Mouse (Mus musculus) activated CD4-positive, CD25-positive, alpha-beta regulatory T cell, adult 4 months (primary cell): Measurements from ENCODE around the gene Clrn2. TPM values are rescaled to one million over a fixed set of nuclear protein-coding genes. Genes with fewer than 3 reads are reported as not detected.
"Not testable (repeated sequence)": the region's sequence is repeated elsewhere in the genome, so short reads cannot be mapped to it uniquely, and the experiment has no call there.

Experiments
- ATAC-seq: one replicate; pipeline ENCODE4 v1.8.0; 2017
- polyA plus RNA-seq, 2 experiments: library from polyadenylated mRNA; unstranded; fragments of 100-300 nt; shearing (Covaris generic); gene quantifications; one replicate each; pipeline ENCODE4 v1.2.1; 2017

Gene Clrn2
- not detected for polyA plus RNA-seq

DNA sequence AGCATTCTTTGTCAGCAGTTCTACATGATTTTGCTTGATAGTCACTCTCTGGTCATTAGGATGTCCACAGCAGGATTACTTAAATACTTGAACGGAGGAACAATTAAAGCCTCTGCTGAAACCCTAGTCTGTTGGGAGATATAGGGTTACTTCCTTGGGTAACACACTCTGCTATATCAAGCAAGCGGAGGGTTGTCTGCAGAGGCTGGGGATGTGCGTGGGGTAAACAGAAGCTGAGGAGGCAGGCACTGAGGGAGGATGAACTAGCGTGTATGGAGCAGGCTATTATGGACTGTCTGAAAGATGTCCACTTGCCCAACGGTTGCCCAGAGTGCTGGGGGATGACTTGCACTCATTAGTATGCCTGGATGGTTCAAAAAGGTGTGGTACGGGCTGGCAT, at the start of gene Clrn2:
Gene Clrn2 (plus strand): TSS at position 301 of the 400 bp plus-strand sequence.
- ATAC-seq: no peak

DNA sequence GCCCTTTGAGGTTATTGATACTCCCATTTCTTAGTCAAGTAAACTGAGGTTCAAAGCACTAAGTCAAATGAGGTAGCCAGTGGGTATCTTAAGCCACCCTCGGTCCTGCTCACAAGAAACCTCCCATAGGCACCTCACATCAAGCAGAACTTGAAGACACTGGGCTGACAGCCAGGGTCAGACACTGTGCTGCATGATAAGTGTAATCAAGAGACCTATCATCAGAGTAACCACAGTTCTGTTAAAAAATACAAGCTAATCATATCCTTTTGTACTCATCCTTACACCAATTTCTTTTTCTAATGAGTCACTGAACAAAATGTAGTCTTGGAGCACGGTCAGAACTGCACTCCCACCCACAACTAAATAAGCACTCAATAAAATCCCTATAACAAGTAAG, 47.4 kb upstream of the Clrn2 start:
- no peak for ATAC-seq

DNA sequence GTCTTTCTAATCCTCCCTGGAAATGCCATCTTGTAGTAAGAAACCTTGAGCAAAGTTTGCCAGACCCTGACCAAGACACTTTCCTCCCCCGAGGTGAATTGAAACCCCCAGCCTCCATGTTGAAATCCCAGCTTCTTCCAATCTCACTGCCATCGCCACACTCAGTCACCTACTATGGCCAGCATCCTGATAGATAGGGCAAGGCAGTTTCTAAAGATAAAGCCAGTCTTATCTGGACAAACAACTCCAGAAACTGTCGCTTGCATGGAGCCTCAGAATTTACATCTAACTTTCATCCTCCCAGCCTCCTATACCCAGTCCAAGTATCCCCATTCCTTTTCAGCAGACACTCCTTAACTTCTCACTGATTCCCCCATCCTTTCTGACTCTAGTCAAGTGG, 37.1 kb upstream of the Clrn2 start:
- no peak for ATAC-seq

DNA sequence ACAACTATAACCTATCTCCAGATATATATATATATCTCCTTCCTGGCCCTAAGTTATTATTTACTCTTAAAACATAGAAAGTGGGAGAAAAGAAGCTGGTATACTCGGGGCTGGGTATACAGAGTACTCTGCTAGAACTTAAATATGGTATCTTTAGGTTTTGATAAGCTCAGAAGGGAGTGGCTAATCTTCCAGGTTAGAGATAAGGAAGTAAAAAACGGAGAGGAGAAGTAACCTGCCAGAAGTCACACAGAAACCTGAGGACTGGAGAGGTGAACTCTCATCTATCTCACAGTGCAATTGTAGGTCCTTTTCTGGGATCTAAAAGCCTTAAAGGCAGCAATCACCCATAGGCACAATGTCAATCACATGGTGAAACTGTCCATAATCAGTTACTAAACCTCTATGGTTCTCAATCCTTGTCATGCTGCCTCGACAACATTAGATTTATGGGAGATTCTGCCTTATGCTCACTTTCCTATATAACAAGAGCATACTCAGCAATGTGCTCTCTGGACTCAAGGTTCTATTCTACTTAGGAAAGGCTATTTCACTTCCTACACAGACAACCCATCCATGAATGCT, 35.6 kb upstream of the Clrn2 start:
- no peak for ATAC-seq

DNA sequence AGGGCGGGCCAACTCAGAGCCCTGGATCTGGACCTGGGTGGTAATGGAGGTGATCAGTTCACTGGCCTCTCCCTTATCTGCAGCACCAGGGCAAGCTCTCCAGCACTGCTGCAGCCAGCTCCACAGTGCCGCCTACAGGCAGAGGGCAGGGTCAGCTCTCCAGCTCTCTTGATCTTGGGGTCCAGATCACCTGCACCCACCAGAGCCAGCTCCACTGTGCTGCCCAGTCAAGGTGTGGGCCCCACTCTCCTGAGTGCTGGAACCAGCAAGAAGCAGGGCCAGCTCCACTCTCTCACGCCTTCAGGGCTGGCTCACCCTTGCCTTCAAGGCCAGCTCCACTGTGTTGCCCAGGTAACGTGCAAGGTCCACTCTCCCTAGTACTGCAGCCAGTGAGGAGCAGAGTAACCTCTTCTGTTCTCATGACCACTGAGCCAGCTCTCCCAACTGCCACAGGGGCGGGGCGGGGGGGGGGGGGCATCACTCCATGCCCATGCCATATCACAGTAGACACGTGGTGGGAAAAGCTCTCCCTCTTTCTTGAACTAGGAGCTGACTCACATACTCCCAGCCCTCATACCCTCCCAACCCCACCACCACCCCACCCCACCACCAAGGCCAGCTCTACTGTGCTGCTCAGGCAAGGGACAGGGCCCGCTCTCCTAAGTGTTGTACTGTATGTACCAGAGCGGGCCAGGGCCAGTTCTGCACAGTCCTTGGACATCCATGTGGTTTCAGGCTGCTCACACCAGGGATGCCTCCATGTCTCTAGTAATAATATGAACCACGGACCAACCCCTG, 33.5 kb upstream of the Clrn2 start:
- ATAC-seq: no peak

DNA sequence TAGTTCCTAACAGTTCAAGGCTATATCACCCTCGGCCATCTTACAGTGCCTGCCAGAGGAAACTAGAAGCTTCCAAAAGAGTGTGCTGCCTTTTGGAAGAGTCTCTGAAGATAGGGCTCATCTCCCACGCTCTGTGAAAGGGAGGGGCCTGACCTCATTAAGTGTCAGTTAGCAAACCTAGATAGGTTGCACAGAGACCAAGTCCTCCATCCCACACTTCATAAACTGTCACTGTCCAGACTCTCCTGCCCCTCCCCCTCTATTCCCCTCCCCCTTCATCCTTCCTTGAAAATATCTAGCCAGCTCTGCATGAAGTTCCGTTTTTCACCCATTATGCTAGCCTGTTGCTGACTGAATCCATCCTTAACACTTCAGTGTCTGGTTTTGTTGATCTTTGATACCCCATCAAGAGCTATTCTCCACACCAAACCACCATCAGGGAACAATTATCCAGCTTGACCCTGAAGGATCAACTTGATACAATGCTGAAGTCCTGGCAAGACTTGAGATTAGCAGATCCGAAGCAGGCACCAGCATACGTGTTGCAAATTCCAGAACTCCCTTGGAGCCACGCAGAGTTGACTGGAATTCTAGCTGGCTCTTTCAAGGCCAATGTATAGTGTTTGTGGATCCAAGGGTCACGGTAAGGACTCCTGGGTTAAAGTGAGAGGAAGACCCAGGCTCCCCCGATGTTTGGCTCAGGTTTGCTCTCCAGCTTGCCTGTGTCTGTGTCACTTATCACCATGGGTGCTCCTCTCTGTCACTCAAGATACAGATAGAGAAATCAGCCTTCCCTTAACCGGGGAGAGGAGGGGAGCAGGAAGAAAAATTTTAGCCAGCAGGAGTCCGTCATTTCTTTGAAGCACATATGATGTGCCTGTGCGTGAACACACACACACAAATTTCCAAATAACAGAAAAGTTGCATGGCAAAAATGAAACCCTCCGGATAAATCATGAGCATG, 31.4 kb upstream of the Clrn2 start:
- no peak for ATAC-seq

DNA sequence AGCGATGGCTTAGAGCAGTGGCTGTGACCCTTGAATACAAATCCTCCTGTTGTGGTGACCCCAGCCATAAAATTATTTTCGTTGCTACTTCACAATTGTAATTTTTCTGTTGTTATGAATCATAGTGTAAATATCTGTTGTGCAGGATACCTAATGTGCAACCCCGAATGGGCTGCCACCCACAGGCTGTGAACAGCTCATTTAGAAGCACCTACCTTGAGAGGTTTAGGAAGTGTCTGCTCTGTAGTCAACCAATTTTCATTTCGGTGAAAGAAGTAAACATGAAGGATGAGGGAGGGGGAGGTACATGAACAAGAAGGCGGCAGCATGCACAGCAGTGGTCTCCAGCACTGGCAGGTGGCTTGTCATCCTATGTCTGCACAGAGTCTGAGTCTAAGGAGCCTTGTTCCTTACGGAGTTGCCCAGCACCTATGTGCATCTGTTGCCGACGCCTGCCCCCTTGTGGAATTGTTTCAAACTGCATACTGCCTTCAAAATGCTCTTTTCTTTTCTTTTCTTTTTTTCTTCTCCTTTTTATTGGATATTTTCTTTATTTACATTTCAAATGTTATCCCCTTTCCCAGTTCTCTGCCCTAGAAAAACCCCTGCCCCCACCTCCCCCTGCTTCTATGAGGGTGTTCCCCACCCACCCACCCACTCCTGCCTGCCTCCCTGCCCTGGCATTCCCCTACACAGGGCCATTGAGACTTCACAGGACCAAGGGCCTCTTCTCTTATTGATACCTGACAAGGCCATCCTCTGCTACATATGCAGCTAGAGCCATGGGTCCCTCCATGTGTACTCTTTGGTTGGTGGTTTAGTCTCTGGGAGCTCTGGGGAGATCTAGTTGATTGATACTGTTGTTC, 29.3 kb upstream of the Clrn2 start:
- ATAC-seq: peak; percentile 49

DNA sequence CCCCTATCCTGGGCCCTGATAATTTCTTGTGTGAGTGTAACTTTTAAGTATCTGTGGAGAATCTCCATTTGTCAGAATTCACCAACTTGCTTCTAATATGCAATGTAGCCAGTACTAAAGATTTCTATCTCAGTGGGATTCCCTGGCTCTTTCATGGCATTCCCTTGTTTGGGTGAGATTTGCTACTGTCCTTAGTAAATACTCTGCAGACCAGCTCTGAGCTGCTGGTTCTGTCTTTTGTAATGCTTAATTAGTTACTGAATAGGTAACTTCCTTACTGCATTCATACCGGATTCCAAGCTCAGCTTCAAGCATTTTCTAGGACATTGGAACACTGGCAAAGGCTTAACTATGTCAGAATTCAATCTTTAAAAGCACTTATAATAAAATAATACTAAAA, 27.8 kb upstream of the Clrn2 start:
- ATAC-seq: not testable (repeated sequence)

DNA sequence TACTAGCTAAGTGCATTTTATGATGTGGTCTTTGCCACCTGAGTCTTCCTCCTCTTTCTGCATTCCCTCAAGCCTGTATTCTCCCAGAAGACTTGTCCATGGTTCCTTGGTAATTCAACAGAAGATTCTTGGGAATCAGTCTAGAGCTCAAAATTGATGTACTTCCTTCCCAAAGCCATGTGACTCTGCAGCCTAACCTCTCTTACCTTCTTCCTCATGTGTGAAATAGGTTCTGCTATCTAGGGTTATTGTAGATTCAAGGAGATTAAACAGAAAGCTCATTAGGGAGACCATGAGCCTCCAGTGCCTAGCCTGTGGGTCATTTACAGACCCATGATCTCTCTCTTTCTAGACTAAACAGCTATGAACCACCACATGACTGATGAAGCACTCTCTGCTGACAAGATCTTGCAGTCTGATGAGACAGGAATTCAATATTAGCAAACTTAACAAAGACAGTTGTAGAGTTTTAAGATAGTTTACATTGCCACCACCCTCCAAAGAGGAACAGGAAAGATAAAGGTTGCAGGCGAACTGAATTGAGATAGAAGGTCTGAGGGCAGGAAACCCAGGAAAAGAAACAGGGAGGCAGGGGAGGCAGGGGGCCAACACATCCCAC, 27.0 kb upstream of the Clrn2 start:
- no peak for ATAC-seq

DNA sequence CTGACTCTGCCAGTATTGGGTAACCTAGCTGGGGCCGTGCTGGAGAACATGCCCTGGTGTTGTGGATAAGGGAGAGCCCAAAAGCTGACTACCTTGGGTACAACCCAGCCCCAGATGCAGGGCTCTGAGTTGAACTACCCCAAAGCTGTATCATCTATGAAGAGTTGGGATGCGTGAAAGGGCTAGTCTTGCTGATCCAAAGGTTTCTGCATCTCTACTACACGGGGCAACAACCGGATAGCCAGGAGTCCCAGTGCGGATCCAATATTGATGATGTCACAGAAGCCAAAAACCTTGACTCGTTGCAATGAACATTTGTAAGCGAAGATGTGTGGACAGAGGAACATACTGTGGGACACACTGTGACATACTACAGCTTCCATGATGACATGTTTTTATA, 25.7 kb upstream of the Clrn2 start:
- ATAC-seq: no peak

DNA sequence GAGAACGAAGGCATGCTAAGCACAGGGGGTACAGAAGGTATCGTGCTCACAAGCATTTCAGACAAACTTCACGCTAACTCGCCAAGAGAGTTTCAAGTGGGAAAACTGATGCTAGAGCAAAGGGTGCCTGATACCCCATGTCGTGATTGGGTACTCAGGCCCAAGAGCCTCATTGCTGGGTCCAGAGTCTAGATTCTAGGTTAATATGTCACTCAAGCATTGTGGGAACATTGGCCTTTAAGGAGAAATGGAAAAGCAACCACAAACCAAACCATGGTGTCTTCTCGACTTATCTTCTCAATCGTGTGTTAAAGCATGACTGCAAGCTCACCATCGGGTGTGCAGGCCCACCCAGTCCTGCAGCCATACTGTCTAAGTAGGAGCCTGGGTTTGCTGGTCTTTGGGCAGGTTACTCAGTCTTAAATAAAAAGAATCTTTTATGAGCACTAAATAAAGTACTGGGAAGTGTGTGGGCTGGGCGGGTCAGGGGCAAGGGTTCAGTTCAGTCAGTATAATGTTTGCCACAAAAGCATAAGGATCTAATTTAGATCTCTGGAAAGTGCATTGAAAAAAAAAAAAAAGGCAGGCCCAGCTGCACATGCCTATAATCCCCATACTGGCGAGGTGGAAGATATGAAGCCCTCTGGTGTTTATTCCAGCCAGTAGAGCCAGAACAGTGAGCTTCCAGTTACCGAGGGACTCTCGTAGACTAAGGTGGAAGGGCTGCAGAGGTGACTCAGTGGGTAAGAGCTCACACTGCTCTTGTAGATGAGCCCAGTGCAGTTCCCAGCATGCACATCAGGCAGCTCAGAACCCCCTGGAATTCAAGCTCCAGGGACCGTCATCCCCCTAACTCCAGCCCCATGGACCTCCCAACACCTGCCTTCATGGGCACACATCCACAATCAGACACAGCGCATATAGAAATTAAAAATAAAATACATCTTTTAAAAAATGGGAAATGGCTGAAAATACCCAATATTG, 17.3 kb upstream of the Clrn2 start:
- ATAC-seq: no peak

DNA sequence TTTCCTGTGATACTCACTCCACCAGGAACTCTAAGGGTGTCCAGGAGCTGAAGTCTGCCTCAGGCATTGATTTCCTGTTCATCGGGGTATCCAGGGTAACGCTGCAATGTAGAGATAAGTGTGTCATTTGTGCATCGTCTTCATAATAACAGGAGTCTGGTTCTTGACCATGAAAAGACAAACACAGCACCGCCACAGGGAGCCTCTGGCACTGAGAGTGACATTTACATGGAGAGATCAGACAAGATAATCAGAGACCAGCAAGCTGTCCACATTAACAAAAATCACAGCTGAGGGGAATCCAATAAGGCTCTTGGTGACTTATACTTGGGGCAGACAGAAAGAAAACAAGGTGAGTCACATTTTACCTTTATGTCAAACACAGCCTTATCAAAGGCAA, 15.7 kb upstream of the Clrn2 start:
- no peak for ATAC-seq

DNA sequence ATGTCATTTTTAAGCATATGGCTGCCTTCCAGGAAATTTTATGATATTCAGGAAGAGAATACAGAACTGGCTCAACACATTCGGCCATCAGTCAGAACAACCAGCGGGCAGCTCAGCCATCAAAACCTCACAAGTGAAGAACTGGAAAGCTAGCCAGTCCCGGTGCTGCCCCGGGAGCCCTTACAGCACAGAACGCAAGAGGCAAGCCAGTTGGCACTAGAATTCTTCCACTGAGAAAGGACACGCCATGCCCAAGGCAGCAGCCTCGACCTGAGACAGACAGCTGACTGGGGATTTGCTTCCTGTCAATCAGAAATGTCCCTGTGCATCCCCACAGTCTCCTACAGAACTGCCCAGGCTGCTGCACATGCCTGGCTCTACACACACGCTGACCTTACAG, 15.2 kb upstream of the Clrn2 start:
- no peak for ATAC-seq

DNA sequence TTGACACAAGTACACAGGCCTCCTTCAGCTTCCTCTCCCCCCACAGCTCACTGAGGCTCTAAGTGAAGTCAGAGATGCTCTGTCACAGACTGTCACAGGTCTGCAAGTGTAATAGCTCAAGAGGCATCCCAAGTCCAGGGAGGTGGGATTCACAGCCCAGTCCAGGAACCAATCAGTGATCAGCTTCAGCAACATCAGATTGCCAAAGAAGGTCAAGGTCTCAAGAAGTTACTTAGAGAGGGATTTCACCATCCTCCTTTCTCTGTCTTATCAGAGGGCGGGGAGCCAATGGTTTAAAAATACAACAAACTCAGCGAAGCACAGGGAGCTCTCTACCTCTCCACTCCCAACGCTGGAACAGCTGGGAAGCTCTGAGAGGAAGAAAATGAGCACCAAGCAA, 12.4 kb upstream of the Clrn2 start:
- no peak for ATAC-seq

DNA sequence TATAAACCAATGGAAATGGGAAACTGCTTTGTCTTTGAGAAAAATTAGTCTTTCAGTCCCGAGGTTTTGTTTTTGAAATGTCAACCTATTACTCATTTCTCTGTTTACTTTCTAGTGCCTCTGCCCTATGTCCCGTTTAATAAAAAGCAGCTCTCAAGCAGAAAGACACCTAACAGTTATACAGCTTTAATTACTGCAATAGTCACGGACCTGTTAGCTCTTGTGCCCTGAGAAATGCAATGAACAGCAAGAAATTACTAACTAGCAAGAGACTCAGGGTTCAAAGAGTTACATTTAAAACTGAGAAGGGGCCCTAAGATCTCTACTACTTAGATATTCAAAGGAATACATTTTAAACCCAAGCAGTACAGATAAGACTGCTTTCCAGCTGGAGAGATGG, 11.8 kb upstream of the Clrn2 start:
- ATAC-seq: no peak

DNA sequence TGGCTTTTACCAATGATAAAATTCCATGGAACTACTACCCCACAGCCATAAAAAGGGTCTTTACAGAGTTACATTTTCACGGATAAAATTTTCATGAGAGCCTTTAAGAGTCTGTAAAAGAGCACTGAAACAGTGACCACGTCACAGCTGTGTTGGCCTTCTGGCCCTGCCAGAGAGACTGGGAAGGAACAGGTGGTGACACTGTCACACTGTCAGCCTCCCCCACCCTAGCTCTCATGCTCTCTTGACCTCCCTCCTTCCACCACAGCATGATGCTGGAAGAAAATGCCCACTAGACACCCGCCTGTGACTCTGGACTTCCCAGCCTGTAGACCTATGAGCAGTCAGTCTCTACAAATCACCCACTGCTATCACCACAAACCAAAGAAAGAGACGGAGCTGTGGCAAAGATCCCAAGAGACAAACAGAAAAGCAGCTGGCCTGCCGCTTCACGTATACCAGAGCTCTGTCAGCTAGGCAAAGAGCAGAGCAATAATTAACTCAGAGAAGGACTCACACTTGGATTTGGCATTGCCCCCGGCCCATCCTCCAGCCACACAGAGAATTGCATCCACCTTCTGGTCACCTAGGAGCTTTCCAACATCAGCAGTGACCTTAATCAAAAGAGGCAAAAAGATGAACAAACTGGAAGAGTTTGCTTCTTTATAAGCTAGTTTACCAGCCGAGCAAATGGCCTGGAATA, 9.3 kb upstream of the Clrn2 start:
- no peak for ATAC-seq

DNA sequence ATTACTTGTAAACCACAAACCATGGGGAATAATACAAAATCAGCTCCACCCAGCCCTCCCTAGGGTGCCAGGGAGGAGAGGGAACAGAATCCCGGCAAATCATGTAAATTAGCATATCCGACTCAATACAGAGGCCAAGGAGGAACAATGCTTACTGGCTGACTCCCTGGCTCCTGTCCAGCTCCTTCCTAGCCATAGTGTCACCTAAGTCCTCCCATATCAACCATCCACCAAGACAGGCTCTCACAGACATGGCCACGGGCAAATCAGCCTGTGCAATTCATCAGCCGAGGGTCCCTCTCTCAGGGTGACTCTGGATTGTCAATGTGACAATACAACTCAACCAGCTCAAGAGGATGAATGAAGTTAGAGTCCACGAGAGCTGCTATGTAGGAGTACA, 4.9 kb upstream of the Clrn2 start:
- no peak for ATAC-seq

DNA sequence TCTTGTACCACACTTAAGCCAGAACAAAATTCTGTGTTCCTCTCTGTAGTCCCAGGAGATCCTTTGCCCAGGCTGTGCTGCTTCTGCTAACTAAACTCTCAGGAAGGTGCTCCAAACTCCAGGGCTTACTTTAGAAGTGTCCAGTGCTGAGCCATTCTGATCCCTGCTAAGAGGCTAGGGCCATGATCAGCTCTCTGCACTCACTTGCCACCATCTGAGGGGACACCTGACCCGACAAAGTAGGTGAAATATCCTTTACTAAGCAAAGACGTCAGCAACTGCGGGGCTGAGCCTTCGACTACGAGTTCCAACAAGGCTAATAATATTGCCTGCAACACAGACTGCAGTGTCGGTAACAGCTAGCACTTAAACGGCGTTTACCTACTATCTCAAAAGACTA, 4.3 kb upstream of the Clrn2 start:
- no peak for ATAC-seq

DNA sequence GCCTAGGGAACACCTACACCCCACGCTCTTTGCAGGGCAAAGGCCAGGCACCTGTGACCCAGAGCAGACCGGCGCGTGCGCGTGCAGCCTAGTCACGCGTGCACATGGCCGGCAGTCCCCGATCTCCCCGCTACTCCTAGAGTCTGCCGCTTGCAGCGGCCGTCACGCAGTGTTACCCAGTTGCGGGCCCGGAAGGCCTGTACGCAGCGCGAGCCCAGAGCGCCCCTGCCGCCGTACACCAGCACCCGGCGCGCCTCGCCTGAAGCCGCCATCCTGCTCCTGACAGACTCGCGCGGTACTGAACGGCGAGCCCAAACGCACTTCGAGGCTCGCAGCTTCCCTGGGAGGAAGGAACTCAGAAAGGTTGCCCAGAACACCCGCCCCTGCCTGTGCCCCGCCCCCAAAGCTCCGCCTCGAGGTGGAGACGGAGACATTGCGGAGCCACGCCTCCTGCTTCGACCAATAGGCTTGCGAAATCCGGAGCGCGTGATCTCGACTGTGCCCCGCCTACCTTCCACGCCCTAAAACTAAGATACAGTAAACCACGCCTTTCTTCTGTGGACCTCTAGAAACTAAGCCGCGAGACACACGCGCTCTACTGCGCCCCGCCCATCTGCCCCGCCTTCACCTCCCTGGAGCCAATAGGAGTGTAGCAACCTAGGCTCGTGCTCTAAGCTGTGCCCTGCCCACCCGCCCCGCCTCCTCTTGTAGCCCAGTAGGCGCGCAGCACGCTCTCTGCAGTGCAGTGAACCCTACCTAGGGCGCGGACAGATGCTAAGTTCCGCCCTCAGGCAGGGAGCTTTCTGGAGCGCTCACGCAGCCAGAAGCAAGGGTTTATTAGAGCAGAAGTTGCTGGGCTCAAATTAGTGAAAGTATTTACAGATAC, 3.5 kb upstream of the Clrn2 start, which contains the start of gene Qdpr:
Gene Qdpr (minus strand): TSS at position 406 of the 886 bp plus-strand sequence.
- peak; percentile 92 for ATAC-seq
